ENCODE assay signal across 9 mouse cellular contexts in genomic region chr10:64750791-64751190, GRCm38 (mm10).
A peak's percentile ranks its signal among the peaks of the same experiment; 100 is the strongest.
DNase-seq lines count a peak whose midpoint lies in the region; ATAC-seq and TF ChIP-seq lines count a peak whose summit lies in the region.
"Had no signal": no experiment of that assay in that cellular context is flagged by ENCODE, and none has a peak within 500 bp of the region (broad histone marks: within the 10 kb centered on the region; RNA-seq: fewer than 3 reads in every experiment).

No protein-coding gene starts in this region.

- no peaks in the 10 kb centered on the region for H3K4me1 ChIP-seq in intestine, postnatal 0 days (replicated peaks; ENCODE audit: control insufficient read depth, insufficient read depth, low read length)
- no peaks in the 10 kb centered on the region for H3K4me1 ChIP-seq in intestine, embryonic 15.5 days (replicated peaks)
- no peaks in the 10 kb centered on the region for H3K4me1 ChIP-seq in ES-Bruce4 (ENCODE audit: control insufficient read depth, insufficient read depth, low read length)
- H3K4me1 ChIP-seq in limb, embryonic 11.5 days (ENCODE audit: control insufficient read depth, insufficient read depth, low read length) = no peaks in the 10 kb centered on the region
- H3K4me1 ChIP-seq: limb, embryonic 15.5 days had no signal

- H3K9ac ChIP-seq in intestine, postnatal 0 days (ENCODE audit: low read depth, low read length) = no peak overlapping the region
- H3K9ac ChIP-seq in intestine, embryonic 15.5 days = no peak overlapping the region
- H3K9ac ChIP-seq in ES-Bruce4 (ENCODE audit: low read depth, poor library complexity, severe bottlenecking) = no peak overlapping the region
- no peak overlapping the region for H3K9ac ChIP-seq in limb, embryonic 11.5 days (ENCODE audit: low read length)
- H3K9ac ChIP-seq: limb, embryonic 15.5 days had no signal

- no peaks in the 10 kb centered on the region for H3K36me3 ChIP-seq in intestine, postnatal 0 days (ENCODE audit: control insufficient read depth, insufficient read depth)
- no peaks in the 10 kb centered on the region for H3K36me3 ChIP-seq in intestine, embryonic 15.5 days
- no peaks in the 10 kb centered on the region for H3K36me3 ChIP-seq in ES-Bruce4 (ENCODE audit: control insufficient read depth, insufficient read depth, low read length, poor library complexity, severe bottlenecking)
- no peaks in the 10 kb centered on the region for H3K36me3 ChIP-seq in limb, embryonic 11.5 days (ENCODE audit: control insufficient read depth, insufficient read depth, low read length)
- H3K36me3 ChIP-seq: limb, embryonic 15.5 days had no signal

- no peak for TF ChIP-seq POLR2A in ES-Bruce4 (IDR thresholded peaks at IDR 0.05; ENCODE audit: insufficient read depth, low read length)

- H3K9me3 ChIP-seq in intestine, postnatal 0 days (ENCODE audit: control insufficient read depth) = no peaks in the 10 kb centered on the region
- no peaks in the 10 kb centered on the region for H3K9me3 ChIP-seq in intestine, embryonic 15.5 days
- H3K9me3 ChIP-seq in ES-Bruce4 (replicated peaks; ENCODE audit: control insufficient read depth, insufficient read depth, low read length, poor library complexity, severe bottlenecking) = peaks cover 19% of the 10 kb centered on the region
- H3K9me3 ChIP-seq in limb, embryonic 11.5 days (ENCODE audit: control insufficient read depth, low read length) = no peaks in the 10 kb centered on the region
- H3K9me3 ChIP-seq: limb, embryonic 15.5 days had no signal

- TF ChIP-seq CTCF in intestine, postnatal 0 days (IDR thresholded peaks at IDR 0.05; ENCODE audit: low read depth) = peak; percentile 69
- TF ChIP-seq CTCF in ES-Bruce4 (IDR thresholded peaks at IDR 0.05; ENCODE audit: low read depth, low read length) = peak; percentile 1

- no peak overlapping the region for H3K4me2 ChIP-seq in intestine, postnatal 0 days (replicated peaks; ENCODE audit: low read depth)
- no peak overlapping the region for H3K4me2 ChIP-seq in intestine, embryonic 15.5 days (replicated peaks)
- no peak overlapping the region for H3K4me2 ChIP-seq in limb, embryonic 11.5 days (ENCODE audit: low read depth, severe bottlenecking)
- H3K4me2 ChIP-seq: limb, embryonic 15.5 days had no signal

- 34% methylated on average over 5 of the region's 5 CpGs for WGBS in intestine, postnatal 0 days
- 30% methylated on average over 5 of the region's 5 CpGs for WGBS in intestine, embryonic 15.5 days
- 43% methylated on average over 5 of the region's 5 CpGs for WGBS in limb, embryonic 11.5 days

- ATAC-seq in intestine, postnatal 0 days = no peak
- no peak for ATAC-seq in intestine, embryonic 15.5 days
- no peak for ATAC-seq in limb, embryonic 11.5 days (ENCODE audit: insufficient number of reproducible peaks, low FRiP score, low TSS enrichment, low read depth)

- DNase-seq in brain, embryonic 18.5 days (ENCODE audit: low read depth, low spot score) = peak; percentile 14
- DNase-seq in frontal cortex, postnatal 10 days (ENCODE audit: low spot score in 2 of 2) = peak; percentile 4 to 13
- peak; percentile 45 for DNase-seq in limb, embryonic 11.5 days (ENCODE audit: low spot score)
- DNase-seq in spleen, adult 12 weeks (ENCODE audit: low spot score) = no peak
- no peak for DNase-seq in heart, adult 8-10 months (ENCODE audit: low spot score)

- no peak for TF ChIP-seq EP300 in ES-Bruce4 (IDR thresholded peaks at IDR 0.05; ENCODE audit: insufficient read depth, low read depth, low read length)

- H3K27ac ChIP-seq in intestine, postnatal 0 days (ENCODE audit: low read depth, low read length) = no peak overlapping the region
- no peak overlapping the region for H3K27ac ChIP-seq in intestine, embryonic 15.5 days
- no peak overlapping the region for H3K27ac ChIP-seq in ES-Bruce4 (ENCODE audit: insufficient read depth, low read length)
- H3K27ac ChIP-seq in limb, embryonic 11.5 days (replicated peaks; ENCODE audit: low read depth, low read length) = no peak overlapping the region
- H3K27ac ChIP-seq: limb, embryonic 15.5 days had no signal

- no peak overlapping the region for H3K4me3 ChIP-seq in intestine, postnatal 0 days (ENCODE audit: low read depth, low read length)
- H3K4me3 ChIP-seq in intestine, embryonic 15.5 days (replicated peaks) = no peak overlapping the region
- H3K4me3 ChIP-seq in ES-Bruce4 (ENCODE audit: low read depth, low read length) = no peak overlapping the region
- H3K4me3 ChIP-seq in limb, embryonic 11.5 days (ENCODE audit: low read depth, low read length) = no peak overlapping the region
- H3K4me3 ChIP-seq: limb, embryonic 15.5 days had no signal

- no peaks in the 10 kb centered on the region for H3K27me3 ChIP-seq in intestine, postnatal 0 days (replicated peaks; ENCODE audit: control insufficient read depth, insufficient read depth, low read length)
- no peaks in the 10 kb centered on the region for H3K27me3 ChIP-seq in intestine, embryonic 15.5 days (replicated peaks)
- H3K27me3 ChIP-seq in ES-Bruce4 (ENCODE audit: control insufficient read depth, insufficient read depth, low read length, poor library complexity, severe bottlenecking) = no peaks in the 10 kb centered on the region
- H3K27me3 ChIP-seq in limb, embryonic 11.5 days (ENCODE audit: control insufficient read depth, insufficient read depth, low read length) = no peaks in the 10 kb centered on the region
- H3K27me3 ChIP-seq: limb, embryonic 15.5 days had no signal

Comparison
In these comparisons a context has a peak if more than half of its experiments do, and no peak if none do; other contexts are left out.
1. DNase-seq: peak in brain, embryonic 18.5 days (single experiment), frontal cortex, postnatal 10 days (2 of 2) and limb, embryonic 11.5 days (single experiment); none in spleen, adult 12 weeks (single experiment) and heart, adult 8-10 months (single experiment).